Mouse (Mus musculus): ENCODE measurements around the gene Samm50. TPM values are rescaled to one million over a fixed set of nuclear protein-coding genes. Genes with fewer than 3 reads are reported as not detected.

Gene Samm50
- total RNA-seq, 1 experiment from 2014 or later: 18.6 TPM

GRCm38 (mm10) chr15:84207327-84207726 lies 15.3 kb downstream of the Samm50 start:
- ATAC-seq (replicated peaks in 1 of 2; ENCODE audit: insufficient read depth in 1 of 2, low FRiP score in 2 of 2, low TSS enrichment in 1 of 2, low read depth in 1 of 2, poor library complexity in 2 of 2, severe bottlenecking in 2 of 2): no peak

- peak; percentile 71 to 86 for ATAC-seq (replicated peaks in 1 of 2; ENCODE audit: insufficient read depth in 1 of 2, low FRiP score in 2 of 2, low TSS enrichment in 1 of 2, low read depth in 1 of 2, poor library complexity in 2 of 2, severe bottlenecking in 2 of 2)
Measured at GRCm38 (mm10) chr15:84209517-84210412, 17.7 kb downstream of the Samm50 start.

GRCm38 (mm10) chr15:84210461-84210860 lies 18.4 kb downstream of the Samm50 start:
- ATAC-seq (replicated peaks in 1 of 2; ENCODE audit: insufficient read depth in 1 of 2, low FRiP score in 2 of 2, low TSS enrichment in 1 of 2, low read depth in 1 of 2, poor library complexity in 2 of 2, severe bottlenecking in 2 of 2): peak; percentile 1 to 7; a peak in 1 of 4 replicates

- ATAC-seq (replicated peaks in 1 of 2; ENCODE audit: insufficient read depth in 1 of 2, low FRiP score in 2 of 2, low TSS enrichment in 1 of 2, low read depth in 1 of 2, poor library complexity in 2 of 2, severe bottlenecking in 2 of 2): no peak
Measured at GRCm38 (mm10) chr15:84210941-84211340, 18.9 kb downstream of the Samm50 start.

- ATAC-seq (replicated peaks in 1 of 2; ENCODE audit: insufficient read depth in 1 of 2, low FRiP score in 2 of 2, low TSS enrichment in 1 of 2, low read depth in 1 of 2, poor library complexity in 2 of 2, severe bottlenecking in 2 of 2): no peak
Measured at GRCm38 (mm10) chr15:84211564-84211963, 19.5 kb downstream of the Samm50 start.

GRCm38 (mm10) chr15:84212031-84212755 lies 20.2 kb downstream of the Samm50 start:
- ATAC-seq (replicated peaks in 1 of 2; ENCODE audit: insufficient read depth in 1 of 2, low FRiP score in 2 of 2, low TSS enrichment in 1 of 2, low read depth in 1 of 2, poor library complexity in 2 of 2, severe bottlenecking in 2 of 2): peak; percentile 46 to 59

- no peak for ATAC-seq (replicated peaks in 1 of 2; ENCODE audit: insufficient read depth in 1 of 2, low FRiP score in 2 of 2, low TSS enrichment in 1 of 2, low read depth in 1 of 2, poor library complexity in 2 of 2, severe bottlenecking in 2 of 2)
Measured at GRCm38 (mm10) chr15:84212756-84213105, 20.7 kb downstream of the Samm50 start.

- no peak for ATAC-seq (replicated peaks in 1 of 2; ENCODE audit: insufficient read depth in 1 of 2, low FRiP score in 2 of 2, low TSS enrichment in 1 of 2, low read depth in 1 of 2, poor library complexity in 2 of 2, severe bottlenecking in 2 of 2)
Measured at GRCm38 (mm10) chr15:84213162-84213739, 21.2 kb downstream of the Samm50 start.

GRCm38 (mm10) chr15:84214476-84214875 lies 22.4 kb downstream of the Samm50 start:
- no peak for ATAC-seq (replicated peaks in 1 of 2; ENCODE audit: insufficient read depth in 1 of 2, low FRiP score in 2 of 2, low TSS enrichment in 1 of 2, low read depth in 1 of 2, poor library complexity in 2 of 2, severe bottlenecking in 2 of 2)

- no peak for ATAC-seq (replicated peaks in 1 of 2; ENCODE audit: insufficient read depth in 1 of 2, low FRiP score in 2 of 2, low TSS enrichment in 1 of 2, low read depth in 1 of 2, poor library complexity in 2 of 2, severe bottlenecking in 2 of 2)
Measured at GRCm38 (mm10) chr15:84215273-84215672, 23.2 kb downstream of the Samm50 start.

- no peak for ATAC-seq (replicated peaks in 1 of 2; ENCODE audit: insufficient read depth in 1 of 2, low FRiP score in 2 of 2, low TSS enrichment in 1 of 2, low read depth in 1 of 2, poor library complexity in 2 of 2, severe bottlenecking in 2 of 2)
Measured at GRCm38 (mm10) chr15:84216026-84216425, 24.0 kb downstream of the Samm50 start.

GRCm38 (mm10) chr15:84216461-84217084 lies 24.5 kb downstream of the Samm50 start:
- no peak for ATAC-seq (replicated peaks in 1 of 2; ENCODE audit: insufficient read depth in 1 of 2, low FRiP score in 2 of 2, low TSS enrichment in 1 of 2, low read depth in 1 of 2, poor library complexity in 2 of 2, severe bottlenecking in 2 of 2)

GRCm38 (mm10) chr15:84217969-84218782 lies 26.1 kb downstream of the Samm50 start:
- peak; percentile 44 to 51; a peak in 2 of 4 replicates for ATAC-seq (replicated peaks in 1 of 2; ENCODE audit: insufficient read depth in 1 of 2, low FRiP score in 2 of 2, low TSS enrichment in 1 of 2, low read depth in 1 of 2, poor library complexity in 2 of 2, severe bottlenecking in 2 of 2)

GRCm38 (mm10) chr15:84218783-84219271 lies 26.8 kb downstream of the Samm50 start:
- peak; percentile 23; a peak in 3 of 4 replicates for ATAC-seq (replicated peaks in 1 of 2; ENCODE audit: insufficient read depth in 1 of 2, low FRiP score in 2 of 2, low TSS enrichment in 1 of 2, low read depth in 1 of 2, poor library complexity in 2 of 2, severe bottlenecking in 2 of 2)

- ATAC-seq (replicated peaks in 1 of 2; ENCODE audit: insufficient read depth in 1 of 2, low FRiP score in 2 of 2, low TSS enrichment in 1 of 2, low read depth in 1 of 2, poor library complexity in 2 of 2, severe bottlenecking in 2 of 2): no peak
Measured at GRCm38 (mm10) chr15:84221539-84221938, 29.5 kb downstream of the Samm50 start.

GRCm38 (mm10) chr15:84223423-84223822 lies 31.4 kb downstream of the Samm50 start:
- 0 out of 4 replicates have a peak, but pooled peaks of 1 of the 2 experiments have one; percentile 12 for ATAC-seq (replicated peaks in 1 of 2; ENCODE audit: insufficient read depth in 1 of 2, low FRiP score in 2 of 2, low TSS enrichment in 1 of 2, low read depth in 1 of 2, poor library complexity in 2 of 2, severe bottlenecking in 2 of 2)

GRCm38 (mm10) chr15:84224779-84225178 lies 32.7 kb downstream of the Samm50 start:
- no peak for ATAC-seq (replicated peaks in 1 of 2; ENCODE audit: insufficient read depth in 1 of 2, low FRiP score in 2 of 2, low TSS enrichment in 1 of 2, low read depth in 1 of 2, poor library complexity in 2 of 2, severe bottlenecking in 2 of 2)
